Mouse (Mus musculus) forebrain, postnatal 0 days (tissue): ENCODE data around the gene Ddx43. TPM values are rescaled to one million over a fixed set of nuclear protein-coding genes. Genes with fewer than 3 reads are reported as not detected.
"Not testable (repeated sequence)": the region's sequence is repeated elsewhere in the genome, so short reads cannot be mapped to it uniquely, and the experiment has no call there.

Experiments
- ATAC-seq: fragments of 200-750 bp; cut with Nextera tagmentation; 2 replicates; pipeline ENCODE4 v1.8.0; 2017; ENCODE audit warnings: mild to moderate bottlenecking, moderate library complexity
- DNase-seq: peaks from one replicate; pipeline ENCODE4 v3.0.0-alpha.2; 2015
- H3K27ac ChIP-seq: fragments of 300-500 bp; sonication (generic); 2 replicates; pipeline ENCODE4 v1.5.1; 2014; ENCODE audit warnings: low read depth, mild to moderate bottlenecking, antibody characterized with exemption, low read length, moderate library complexity, mixed read lengths
- H3K27me3 ChIP-seq: fragments of 300-500 bp; sonication (generic); 2 replicates; pipeline ENCODE4 v1.6.1; 2014; ENCODE audit warnings: mild to moderate bottlenecking, low read length, mixed read lengths; ENCODE audit not compliant: insufficient read depth
- H3K36me3 ChIP-seq: fragments of 300-500 bp; sonication (generic); 2 replicates; pipeline ENCODE4 v1.6.1; 2014; ENCODE audit warnings: mild to moderate bottlenecking, moderate library complexity; ENCODE audit not compliant: insufficient read depth
- H3K4me1 ChIP-seq: fragments of 300-500 bp; sonication (generic); 2 replicates; pipeline ENCODE4 v1.6.1; 2014; ENCODE audit warnings: antibody characterized with exemption; ENCODE audit not compliant: insufficient read depth
- H3K4me2 ChIP-seq: fragments of 300-500 bp; sonication (generic); 2 replicates; pipeline ENCODE4 v1.6.1; 2014; ENCODE audit warnings: low read depth, mild to moderate bottlenecking, moderate library complexity
- H3K4me3 ChIP-seq: fragments of 300-500 bp; sonication (generic); 2 replicates; pipeline ENCODE4 v1.5.1; 2014; ENCODE audit warnings: low read depth, low read length, mixed read lengths
- H3K9ac ChIP-seq: fragments of 300-500 bp; sonication (generic); 2 replicates; pipeline ENCODE4 v1.6.1; 2014; ENCODE audit warnings: mild to moderate bottlenecking
- H3K9me3 ChIP-seq: fragments of 300-500 bp; sonication (generic); 2 replicates; pipeline ENCODE4 v1.6.1; 2016; ENCODE audit warnings: low read length
- CTCF ChIP-seq: sonication (generic); IDR thresholded peaks from 2 replicates; pipeline ENCODE4 v1.5.1; 2016; ENCODE audit warnings: antibody characterized with exemption, control low read depth, low read depth
- WGBS: fragments of 180-500 bp; shearing (Covaris S2); extraction: QIAGEN DNeasy Blood & Tissue Kit; methylation state at CpG from one replicate; pipeline ENCODE4 v1.1.7; 2014; 5-methylcytosine and 5-hydroxymethylcytosine counted together
- polyA plus RNA-seq: library from polyadenylated mRNA; unstranded; fragments of >200 nt; fragmentation: Nextera tagmentation; extraction: Ambion mirVana; gene quantifications from 2 replicates; pipeline ENCODE4 v1.2.1, GENCODE M21; 2015
- total RNA-seq: library from RNA; depleted of rRNA; stranded (reverse); fragments of >200 nt; gene quantifications from 2 replicates; pipeline ENCODE4 v1.2.3, GENCODE M21; 2014

Gene Ddx43
- total and polyA plus RNA-seq, 2 experiments from 2014 or later = 0.29 to 0.33 TPM

DNA sequence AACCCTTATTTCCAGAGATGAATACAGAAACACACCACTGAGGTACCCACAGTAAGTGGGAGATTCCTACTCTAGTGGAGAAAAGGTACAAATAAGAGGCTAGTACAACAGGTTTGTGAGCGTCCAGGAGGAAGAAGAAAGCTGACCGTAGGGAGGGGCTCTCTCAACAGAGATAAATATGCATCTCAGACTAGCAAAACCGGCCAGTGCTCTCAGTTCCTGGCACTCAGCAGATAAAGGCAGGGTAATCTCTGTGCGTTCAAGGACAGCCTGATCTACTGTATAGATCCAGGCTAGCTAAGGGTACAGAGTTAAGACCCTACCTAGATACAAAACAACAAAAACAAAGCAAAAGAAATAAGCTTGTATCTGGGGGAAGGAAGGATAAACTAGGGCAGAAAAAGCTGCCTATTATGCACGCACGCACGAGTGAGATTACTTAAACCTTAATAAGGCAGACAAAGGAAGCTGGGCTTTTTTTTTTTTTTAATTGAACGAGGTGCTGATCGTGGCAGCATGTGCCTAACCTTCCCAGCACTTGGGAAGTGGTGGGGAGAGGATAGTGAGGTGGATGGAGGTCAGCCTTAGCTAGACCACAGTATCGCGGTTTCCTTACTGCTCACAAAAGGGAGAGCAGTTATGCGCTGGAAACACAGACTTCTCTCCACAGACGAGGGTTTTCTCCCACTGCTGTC, 29.6 kb upstream of the Ddx43 start:
- Histone ChIP-seq H3K4me2 (no peak overlapping the region), H3K9ac (no peak overlapping the region), H3K36me3 (no peaks in the 10 kb centered on the region), H3K27ac (no peak overlapping the region), H3K4me1 (no peaks in the 10 kb centered on the region), H3K4me3 (no peak overlapping the region), H3K27me3 (no peaks in the 10 kb centered on the region), H3K9me3 (no peaks in the 10 kb centered on the region)
- 46% methylated on average over 13 of the region's 13 CpGs for WGBS
- DNase-seq = no peak
- ATAC-seq = no peak
- no peak for TF ChIP-seq CTCF

DNA sequence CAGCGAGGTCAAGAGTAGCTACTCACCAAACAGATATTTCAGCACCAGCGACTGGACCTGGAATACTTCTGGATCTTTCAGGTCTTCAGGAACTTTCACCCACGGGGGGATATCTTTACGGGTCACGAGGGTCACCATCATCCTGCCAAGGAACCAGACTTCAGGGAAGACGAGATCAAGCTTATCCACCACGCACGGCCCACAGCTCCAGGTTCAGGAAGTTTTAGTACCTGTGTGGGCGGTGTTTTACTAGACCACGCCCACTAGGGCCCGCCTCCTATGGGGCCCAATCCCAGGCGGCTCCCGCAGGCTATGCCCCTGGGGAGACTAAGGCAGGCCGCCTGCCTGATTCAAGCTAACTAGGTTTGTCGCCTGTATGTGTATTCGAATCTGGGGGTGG, 27.6 kb upstream of the Ddx43 start, which contains the start of gene Dppa5a:
Gene Dppa5a (minus strand): TSS at position 219 of the 400 bp plus-strand sequence.
- 95% methylated on average over 16 of the region's 16 CpGs for WGBS
- not testable (repeated sequence) for H3K27ac ChIP-seq, DNase-seq, H3K9ac ChIP-seq, H3K4me2 ChIP-seq, H3K4me3 ChIP-seq, ATAC-seq, H3K36me3 ChIP-seq, H3K4me1 ChIP-seq, H3K27me3 ChIP-seq, H3K9me3 ChIP-seq

DNA sequence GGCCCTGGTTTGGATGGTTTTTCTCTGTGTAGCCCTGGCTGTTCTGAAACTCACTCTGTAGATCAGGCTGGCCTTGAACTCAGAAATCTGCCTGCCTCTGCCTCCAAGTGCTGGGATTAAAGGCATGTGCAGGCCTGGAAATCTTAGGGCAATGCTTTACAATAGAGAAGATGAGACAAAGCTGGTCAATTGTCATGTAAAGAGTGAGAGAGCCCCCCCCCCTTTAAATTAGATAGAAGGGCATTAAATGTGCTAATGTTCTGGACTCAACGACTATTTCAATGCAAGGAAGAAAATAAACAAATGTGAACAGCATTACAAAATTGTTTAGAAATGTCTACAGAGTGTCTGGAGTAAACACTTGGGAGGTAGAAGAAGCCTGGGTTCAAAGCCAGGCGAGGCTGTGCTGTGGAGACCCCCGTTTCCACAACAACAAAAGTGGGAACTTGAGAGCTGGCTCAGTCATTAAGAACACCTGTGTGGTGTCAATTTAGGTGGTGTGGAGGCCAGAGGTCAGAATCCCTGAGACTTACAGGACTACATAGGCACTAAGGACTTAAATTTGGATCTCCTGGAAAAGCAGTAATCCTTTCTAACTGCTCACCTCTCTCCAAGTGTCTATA, 26.8 kb upstream of the Ddx43 start:
- Histone ChIP-seq H3K4me3 (no peak overlapping the region), H3K4me1 (no peaks in the 10 kb centered on the region), H3K9me3 (no peaks in the 10 kb centered on the region), H3K4me2 (no peak overlapping the region), H3K27ac (no peak overlapping the region), H3K27me3 (no peaks in the 10 kb centered on the region), H3K9ac (no peak overlapping the region), H3K36me3 (no peaks in the 10 kb centered on the region)
- 81% methylated on average over 3 of the region's 3 CpGs for WGBS
- DNase-seq (no peak), ATAC-seq (no peak)
- TF ChIP-seq CTCF = no peak

DNA sequence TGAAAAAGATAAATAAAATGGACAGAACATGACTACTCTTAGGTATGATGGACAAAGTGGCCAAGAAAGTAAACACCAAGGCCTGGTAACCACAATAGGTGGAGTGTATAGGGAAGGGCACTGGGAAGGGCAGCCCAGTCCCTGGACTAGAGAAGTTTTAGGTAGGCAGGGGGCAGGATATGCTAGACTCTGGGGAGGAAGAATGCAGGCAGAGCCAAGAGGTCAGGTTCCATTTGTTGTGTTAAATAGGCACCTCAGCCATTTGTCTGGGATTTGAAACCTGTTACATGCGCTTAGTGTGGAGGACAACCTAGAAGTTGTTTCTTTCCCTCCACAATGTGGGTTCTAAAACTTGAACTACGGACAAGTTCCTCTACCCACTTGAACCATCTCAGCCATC, 26.2 kb upstream of the Ddx43 start:
- no peaks in the 10 kb centered on the region for H3K27me3 ChIP-seq
- H3K4me1 ChIP-seq = no peaks in the 10 kb centered on the region
- H3K36me3 ChIP-seq = no peaks in the 10 kb centered on the region
- ATAC-seq (no peak), DNase-seq (no peak)
- H3K4me3 ChIP-seq = no peak overlapping the region
- no peak overlapping the region for H3K4me2 ChIP-seq
- H3K27ac ChIP-seq = no peak overlapping the region
- H3K9ac ChIP-seq = no peak overlapping the region
- no peaks in the 10 kb centered on the region for H3K9me3 ChIP-seq
- TF ChIP-seq CTCF = no peak
- WGBS = 91% methylated on average over 2 of the region's 2 CpGs

DNA sequence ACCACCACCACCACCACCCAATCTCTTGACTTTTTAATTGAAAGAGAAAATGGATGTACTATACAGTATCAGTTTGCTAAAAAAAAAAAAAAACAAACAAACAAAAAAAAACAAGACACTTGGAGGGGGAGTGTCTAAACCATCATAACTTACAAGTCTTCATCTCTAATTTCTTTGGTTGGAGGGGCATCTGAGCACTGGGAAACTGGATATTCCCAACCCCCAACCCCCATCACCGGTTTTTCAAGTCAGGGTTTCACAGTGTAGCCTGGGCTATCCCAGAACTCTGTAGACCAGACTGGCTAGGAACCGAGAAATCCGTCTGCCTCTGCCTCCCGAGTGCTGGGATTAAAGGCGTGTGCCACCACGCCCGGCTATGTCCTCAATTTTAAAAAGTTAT, 25.8 kb upstream of the Ddx43 start:
- H3K4me2 ChIP-seq = no peak overlapping the region
- 95% methylated on average over 7 of the region's 7 CpGs for WGBS
- no peak overlapping the region for H3K9ac ChIP-seq
- no peaks in the 10 kb centered on the region for H3K9me3 ChIP-seq
- DNase-seq (no peak), ATAC-seq (no peak)
- no peak for TF ChIP-seq CTCF
- H3K4me3 ChIP-seq = no peak overlapping the region
- no peaks in the 10 kb centered on the region for H3K36me3 ChIP-seq
- H3K27me3 ChIP-seq = no peaks in the 10 kb centered on the region
- H3K27ac ChIP-seq = no peak overlapping the region
- H3K4me1 ChIP-seq = no peaks in the 10 kb centered on the region

DNA sequence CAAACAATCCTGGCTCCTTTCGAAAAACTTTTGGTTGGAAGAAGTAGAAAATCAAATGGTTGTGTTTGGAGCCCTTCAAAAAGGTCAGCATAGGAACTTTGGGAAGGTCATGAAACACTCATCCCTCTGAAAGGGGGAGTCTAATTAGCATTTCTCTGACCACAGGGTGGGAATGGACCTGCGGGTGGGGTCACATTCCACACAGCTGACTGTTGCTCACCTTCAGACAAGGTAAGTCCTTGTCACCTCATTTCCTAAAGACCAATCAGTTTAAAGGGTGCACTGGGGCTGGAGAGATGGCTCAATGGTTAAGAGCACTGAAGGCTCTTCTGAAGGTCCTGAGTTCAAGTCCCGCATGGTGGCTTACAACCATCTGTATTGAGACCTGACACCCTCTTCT, 24.1 kb upstream of the Ddx43 start:
- no peak for ATAC-seq
- Histone ChIP-seq H3K9me3 (no peaks in the 10 kb centered on the region), H3K4me2 (no peak overlapping the region), H3K4me3 (no peak overlapping the region), H3K36me3 (no peaks in the 10 kb centered on the region), H3K4me1 (no peaks in the 10 kb centered on the region), H3K27me3 (no peaks in the 10 kb centered on the region), H3K27ac (no peak overlapping the region), H3K9ac (no peak overlapping the region)
- 93% methylated on average over 3 of the region's 3 CpGs for WGBS
- DNase-seq = no peak
- TF ChIP-seq CTCF = no peak

DNA sequence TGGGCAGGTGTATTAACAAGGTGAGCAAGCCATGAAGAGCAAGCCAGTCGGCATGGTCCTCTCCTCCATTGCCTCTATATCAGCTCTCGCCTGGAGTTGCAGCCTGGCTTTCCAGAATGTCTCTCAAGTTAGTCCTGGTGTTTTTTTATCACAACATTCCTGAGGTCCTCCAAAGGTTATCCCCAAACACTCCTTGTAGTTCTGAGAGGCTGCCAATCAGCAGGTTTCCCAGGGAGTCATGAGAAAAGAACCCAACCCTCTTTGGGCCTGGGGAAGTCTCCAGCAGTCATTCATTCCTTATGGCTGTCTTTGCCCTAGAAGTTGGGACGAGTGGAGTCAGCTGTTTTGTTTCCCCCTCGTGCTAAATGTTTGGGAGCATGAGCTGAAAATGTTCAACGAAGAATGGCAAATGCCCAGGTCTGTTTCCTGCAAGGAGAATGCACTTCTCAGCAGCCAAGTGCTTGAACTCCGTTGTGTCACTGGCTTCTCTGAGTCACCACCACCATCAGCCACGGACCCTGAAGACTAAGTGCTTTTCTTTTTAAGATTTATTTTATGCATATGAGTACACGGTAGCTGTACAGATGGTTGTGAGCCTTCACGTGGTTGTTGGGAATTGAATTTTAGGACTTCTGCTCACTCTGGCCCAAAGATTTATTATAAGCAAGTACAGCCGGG, 22.6 kb upstream of the Ddx43 start:
- H3K9me3 ChIP-seq = no peaks in the 10 kb centered on the region
- H3K4me2 ChIP-seq = no peak overlapping the region
- DNase-seq = no peak
- no peak overlapping the region for H3K4me3 ChIP-seq
- no peaks in the 10 kb centered on the region for H3K4me1 ChIP-seq
- no peak for ATAC-seq
- no peaks in the 10 kb centered on the region for H3K36me3 ChIP-seq
- no peak overlapping the region for H3K9ac ChIP-seq
- WGBS = 82% methylated on average over 10 of the region's 10 CpGs
- no peak for TF ChIP-seq CTCF
- H3K27me3 ChIP-seq = no peaks in the 10 kb centered on the region
- H3K27ac ChIP-seq = no peak overlapping the region
